Mouse (Mus musculus) MEL (cell line): ENCODE measurements around the gene Ifna5.

Experiments used
- CTCF ChIP-seq, 3 experiments: IDR thresholded peaks in 2 of 3; conservative IDR thresholded peaks in 1 of 3; 2 replicates each; pipeline ENCODE4 v1.5.1; 2011 to 2012; ENCODE audit warnings: low read length in 3 of 3, low read depth in 2 of 3, mild to moderate bottlenecking in 2 of 3, improper control_type of control experiment in 1 of 3, inconsistent platforms in 1 of 3, mixed read lengths in 1 of 3, moderate library complexity in 1 of 3; ENCODE audit not compliant: control insufficient read depth in 1 of 3, insufficient read depth in 1 of 3, poor library complexity in 1 of 3, severe bottlenecking in 1 of 3
- EP300 ChIP-seq, 2 experiments: IDR thresholded peaks; 2 replicates each; pipeline ENCODE4 v1.6.1; 2011; ENCODE audit warnings: improper control_type of control experiment in 2 of 2, low read length in 2 of 2, low read depth in 1 of 2, mild to moderate bottlenecking in 1 of 2
- GATA1 ChIP-seq: IDR thresholded peaks from 2 replicates; pipeline ENCODE4 v1.6.1; 2011; ENCODE audit warnings: low read depth, low read length, improper control_type of control experiment
- HCFC1 ChIP-seq: IDR thresholded peaks from 2 replicates; pipeline ENCODE4 v1.6.1; 2012; ENCODE audit warnings: low read depth, mild to moderate bottlenecking, inconsistent platforms, low read length, improper control_type of control experiment, moderate library complexity
- MAFK ChIP-seq: IDR thresholded peaks from 2 replicates; pipeline ENCODE4 v1.6.1; 2011; ENCODE audit warnings: low read depth, mild to moderate bottlenecking, low read length, improper control_type of control experiment, borderline replicate concordance
- MAX ChIP-seq: IDR thresholded peaks from 2 replicates; pipeline ENCODE4 v1.6.1; 2011; ENCODE audit warnings: low read length, improper control_type of control experiment
- MAZ ChIP-seq: IDR thresholded peaks from 2 replicates; pipeline ENCODE4 v1.6.1; 2012; ENCODE audit warnings: low read depth, mild to moderate bottlenecking, inconsistent platforms, low read length, improper control_type of control experiment
- MXI1 ChIP-seq: IDR thresholded peaks from 2 replicates; pipeline ENCODE4 v1.6.1; 2011; ENCODE audit warnings: mild to moderate bottlenecking, low read depth, low read length, improper control_type of control experiment
- NELFE ChIP-seq: IDR thresholded peaks from 2 replicates; pipeline ENCODE4 v1.6.1; 2011; ENCODE audit warnings: low read depth, low read length, improper control_type of control experiment
- POLR2A ChIP-seq, 2 experiments: IDR thresholded peaks; 2 replicates each; pipeline ENCODE4 v1.6.1; 2011 to 2012; ENCODE audit warnings: low read length in 2 of 2, mild to moderate bottlenecking in 2 of 2, control low read depth in 1 of 2, improper control_type of control experiment in 1 of 2, low read depth in 1 of 2, moderate library complexity in 1 of 2; ENCODE audit not compliant: control insufficient read depth in 1 of 2, insufficient read depth in 1 of 2, poor library complexity in 1 of 2
- SIN3A ChIP-seq: IDR thresholded peaks from 2 replicates; pipeline ENCODE4 v1.6.1; 2012; ENCODE audit warnings: low read length, improper control_type of control experiment, inconsistent platforms
- TBP ChIP-seq: IDR thresholded peaks from 2 replicates; pipeline ENCODE4 v1.8.0; 2011; ENCODE audit warnings: low read depth, low read length, improper control_type of control experiment
- ZC3H11A ChIP-seq: IDR thresholded peaks from 2 replicates; pipeline ENCODE4 v1.6.1; 2012; ENCODE audit warnings: low read depth, mild to moderate bottlenecking, inconsistent platforms, low read length, improper control_type of control experiment

- TF ChIP-seq MAX, result no peak
- TF ChIP-seq GATA1, result no peak
- no peak for TF ChIP-seq CTCF (IDR thresholded peaks at IDR 0.05 in 2 of 3, conservative IDR thresholded peaks at IDR 0.05 in 1 of 3; ENCODE audit: control insufficient read depth in 1 of 3, insufficient read depth in 1 of 3, low read depth in 2 of 3, low read length in 3 of 3, poor library complexity in 1 of 3, severe bottlenecking in 1 of 3)
- no peak for TF ChIP-seq EP300 (IDR thresholded peaks at IDR 0.05; ENCODE audit: low read depth in 1 of 2, low read length in 2 of 2)
- no peak for TF ChIP-seq MAFK
- no peak for TF ChIP-seq ZC3H11A
- TF ChIP-seq MAZ, result no peak
- TF ChIP-seq POLR2A (IDR thresholded peaks at IDR 0.05; ENCODE audit: control insufficient read depth in 1 of 2, insufficient read depth in 1 of 2, low read depth in 1 of 2, low read length in 2 of 2, poor library complexity in 1 of 2), result no peak
- no peak for TF ChIP-seq TBP
- TF ChIP-seq HCFC1, result no peak
- TF ChIP-seq MXI1, result no peak
- TF ChIP-seq NELFE, result no peak
- no peak for TF ChIP-seq SIN3A
Observed at GRCm38 (mm10) chr4:88840058-88840457, 4.7 kb downstream of the Ifna5 start.
